Mouse (Mus musculus) ES-E14 (cell line): Measurements from ENCODE around the gene Gdf7. TPM values are rescaled to one million over a fixed set of nuclear protein-coding genes. Genes with fewer than 3 reads are reported as not detected.

Experiments
- DNase-seq: peaks from one replicate; pipeline ENCODE4 v3.0.0-alpha.2; 2013; ENCODE audit warnings: low read depth, low spot score
- H3K27ac ChIP-seq: 2 replicates; pipeline ENCODE4 v1.5.1; 2012; ENCODE audit warnings: low read depth, mild to moderate bottlenecking, low read length, moderate library complexity, mixed read lengths; ENCODE audit not compliant: poor library complexity, insufficient read depth, severe bottlenecking
- H3K36me3 ChIP-seq: 2 replicates; pipeline ENCODE4 v1.6.1; 2012; ENCODE audit warnings: mild to moderate bottlenecking, low read length, moderate library complexity, mixed read lengths; ENCODE audit not compliant: control insufficient read depth, poor library complexity, insufficient read depth, severe bottlenecking
- H3K4me1 ChIP-seq, 2 experiments: fragments of 150-350 bp in 1 of 2; sonication (generic) in 1 of 2; 2 replicates each; pipeline ENCODE4 v1.6.1; 2012; ENCODE audit warnings: low read length in 2 of 2, mild to moderate bottlenecking in 1 of 2, mixed read lengths in 1 of 2; ENCODE audit not compliant: control insufficient read depth in 2 of 2, insufficient read depth in 2 of 2, poor library complexity in 1 of 2
- H3K4me3 ChIP-seq, 2 experiments: fragments of 150-350 bp in 1 of 2; sonication (generic) in 1 of 2; 2 replicates each; pipeline ENCODE4 v1.5.1; 2012; ENCODE audit warnings: low read length in 2 of 2, low read depth in 1 of 2, mild to moderate bottlenecking in 1 of 2, mixed read lengths in 1 of 2; ENCODE audit not compliant: insufficient read depth in 1 of 2, poor library complexity in 1 of 2, severe bottlenecking in 1 of 2
- H3K9ac ChIP-seq: 2 replicates; pipeline ENCODE4 v1.6.1; 2012; ENCODE audit warnings: low read depth, mild to moderate bottlenecking, low read length, mixed read lengths; ENCODE audit not compliant: poor library complexity, insufficient read depth, severe bottlenecking
- H3K9me3 ChIP-seq: fragments of 150-350 bp; sonication (generic); 2 replicates; pipeline ENCODE4 v1.6.1; 2012; ENCODE audit warnings: low read depth, mild to moderate bottlenecking, low read length; ENCODE audit not compliant: control insufficient read depth, insufficient read depth
- CHD2 ChIP-seq: IDR thresholded peaks from 2 replicates; pipeline ENCODE4 v1.6.1; 2014; ENCODE audit warnings: mild to moderate bottlenecking, low read depth, low read length, inconsistent platforms
- HCFC1 ChIP-seq: IDR thresholded peaks from 2 replicates; pipeline ENCODE4 v1.6.1; 2012; ENCODE audit warnings: low read length, inconsistent platforms, borderline replicate concordance; ENCODE audit not compliant: insufficient read depth
- MAFK ChIP-seq: IDR thresholded peaks from 2 replicates; pipeline ENCODE4 v1.6.1; 2014; ENCODE audit warnings: mild to moderate bottlenecking, low read depth, low read length, inconsistent platforms; ENCODE audit not compliant: insufficient read depth
- ZC3H11A ChIP-seq: IDR thresholded peaks from 2 replicates; pipeline ENCODE4 v1.6.1; 2012; ENCODE audit warnings: low read depth, mild to moderate bottlenecking, inconsistent platforms, low read length, borderline replicate concordance
- ZNF384 ChIP-seq: IDR thresholded peaks from 2 replicates; pipeline ENCODE4 v1.6.1; 2012; ENCODE audit warnings: low read depth, low read length, inconsistent platforms
- in situ Hi-C, 2 experiments: fragments of 600-800 bp; cut with MboI; formaldehyde crosslinking; loops; one replicate each; pipeline ENCODE4 v1.15.1; 2025; ENCODE audit warnings: low sequenced_read_pairs in 2 of 2, inconsistent platforms in 1 of 2; ENCODE audit not compliant: unreplicated experiment in 2 of 2
- total RNA-seq: library from RNA; depleted of rRNA; stranded (reverse); fragments of 300-350 nt; gene quantifications from 2 replicates; pipeline ENCODE4 v1.2.3, GENCODE M21; 2012

Gdf7 gene
- total RNA-seq, 1 experiment, result 0.71 TPM

DNA sequence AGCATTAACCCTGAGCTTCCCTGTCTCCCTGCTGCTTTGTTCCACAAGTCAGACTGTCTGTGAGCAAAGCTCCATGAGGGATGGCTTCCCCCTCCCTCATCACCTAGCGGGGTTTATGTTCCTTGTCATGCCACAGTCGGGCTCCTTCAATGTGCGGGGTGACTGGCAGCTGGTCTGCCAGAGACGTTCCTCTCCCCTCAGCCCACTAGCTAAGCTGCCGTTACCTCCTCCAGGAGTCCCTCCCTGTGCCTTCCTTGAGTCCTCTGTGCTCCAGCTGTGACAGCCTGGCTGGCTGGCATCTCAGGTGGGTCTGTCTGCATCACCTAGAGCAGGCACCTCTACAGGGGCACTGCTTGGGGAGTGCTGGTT, 30.4 kb upstream of the Gdf7 start:
- Histone ChIP-seq H3K9ac (no peak overlapping the region), H3K36me3 (peaks cover 39% of the 10 kb centered on the region; the same call in 1 of the 2 replicates), H3K4me3 (no peak overlapping the region), H3K4me1 (no peaks in the 10 kb centered on the region), H3K9me3 (no peaks in the 10 kb centered on the region), H3K27ac (no peak overlapping the region)
- DNase-seq, result no peak
- in situ Hi-C loops, result no loop called here
- TF ChIP-seq ZNF384, result no peak
- no peak for TF ChIP-seq HCFC1
- no peak for TF ChIP-seq MAFK
- no peak for TF ChIP-seq CHD2
- no peak for TF ChIP-seq ZC3H11A

DNA sequence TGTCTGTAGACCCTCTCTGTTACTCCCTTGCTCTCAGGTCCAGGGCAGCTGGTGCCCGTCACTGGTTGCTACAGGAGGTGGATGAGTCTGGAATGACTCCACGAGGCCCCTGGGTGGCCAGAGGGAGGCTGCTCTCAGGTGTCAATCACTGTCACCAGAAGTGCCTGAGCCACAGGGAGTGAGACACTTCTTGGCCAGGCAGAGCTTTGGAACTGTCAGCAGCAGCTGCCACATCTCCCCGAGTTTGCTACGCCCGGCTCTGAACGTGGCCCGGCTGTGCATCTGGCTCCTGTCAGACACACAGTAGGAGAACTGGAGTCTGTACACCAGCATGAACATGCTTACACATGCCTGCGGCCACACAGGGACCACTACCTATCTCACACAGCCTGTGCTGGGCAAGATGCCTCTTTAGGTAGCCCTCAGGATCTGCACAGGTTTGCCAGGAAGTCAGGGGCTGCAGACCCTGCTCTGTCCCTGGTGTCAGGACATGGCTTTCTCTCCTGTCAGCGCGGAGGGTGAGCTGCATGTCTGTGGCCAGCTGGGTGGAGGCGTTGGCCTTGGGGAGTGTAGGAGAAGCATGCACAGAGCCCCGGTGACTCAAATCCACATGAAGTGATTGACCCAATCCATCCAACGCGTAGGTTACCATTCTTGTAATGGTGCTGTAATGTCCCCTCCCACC, 29.9 kb upstream of the Gdf7 start:
- no peaks in the 10 kb centered on the region for H3K9me3 ChIP-seq
- no peaks in the 10 kb centered on the region for H3K4me1 ChIP-seq
- H3K36me3 ChIP-seq, result peaks cover 37% of the 10 kb centered on the region; the same call in 1 of the 2 replicates
- TF ChIP-seq CHD2, result no peak
- no peak for TF ChIP-seq ZC3H11A
- no peak overlapping the region for H3K4me3 ChIP-seq
- in situ Hi-C loops, result no loop called here
- H3K27ac ChIP-seq, result peak overlapping the region; percentile 37; the same call in 1 of the 2 replicates
- no peak overlapping the region for H3K9ac ChIP-seq
- no peak for DNase-seq

DNA sequence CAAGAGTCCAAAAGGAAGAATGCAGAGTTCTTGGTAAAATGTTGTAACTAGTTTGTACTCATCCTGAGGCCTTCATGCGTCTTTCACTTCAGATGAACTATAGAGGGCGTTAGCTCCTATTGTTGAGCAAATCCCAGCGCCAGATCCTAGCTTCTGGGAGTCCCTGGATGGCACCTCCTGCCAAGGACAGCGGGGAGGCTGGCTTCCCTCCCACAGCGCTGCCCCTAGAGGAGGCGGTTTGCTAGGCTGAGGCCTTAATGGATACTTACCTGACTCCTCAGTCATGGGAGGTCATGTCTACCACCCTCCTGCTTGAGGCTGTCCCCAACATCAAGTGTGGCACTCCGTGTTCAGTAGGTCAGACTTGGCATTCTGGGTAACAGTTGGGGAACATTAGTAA, 27.5 kb upstream of the Gdf7 start:
- TF ChIP-seq HCFC1 (no peak), ZC3H11A (no peak), ZNF384 (no peak), MAFK (no peak)
- Histone ChIP-seq H3K9me3 (no peaks in the 10 kb centered on the region), H3K9ac (no peak overlapping the region), H3K36me3 (peaks cover 38% of the 10 kb centered on the region; the same call in 1 of the 2 replicates), H3K4me3 (no peak overlapping the region), H3K27ac (no peak overlapping the region), H3K4me1 (peaks cover 0 to 7% of the 10 kb centered on the region in 2 experiments; a peak in 1 of 4 replicates)
- no peak for DNase-seq
- in situ Hi-C loops, result loop anchor here in 1 of 2 experiments (10.0 kb wide), 1 partner anchor 186 kb away; no protein-coding TSS in a partner anchor

- DNase-seq, result no peak
- H3K27ac ChIP-seq, result no peak overlapping the region
- H3K36me3 ChIP-seq, result peaks cover 40% of the 10 kb centered on the region; the same call in 1 of the 2 replicates
- no peak overlapping the region for H3K4me3 ChIP-seq
- H3K9ac ChIP-seq, result no peak overlapping the region
- TF ChIP-seq ZNF384, result no peak
- TF ChIP-seq HCFC1, result no peak
- no peak for TF ChIP-seq MAFK
- no peak for TF ChIP-seq ZC3H11A
- TF ChIP-seq CHD2, result no peak
- peaks cover 0 to 11% of the 10 kb centered on the region in 2 experiments; a peak in 1 of 4 replicates for H3K4me1 ChIP-seq
- in situ Hi-C loops, result loop anchor here in 1 of 2 experiments (10.0 kb wide), 1 partner anchor 187 kb away; no protein-coding TSS in a partner anchor
- H3K9me3 ChIP-seq, result no peaks in the 10 kb centered on the region
Measured at GRCm38 (mm10) chr12:8327675-8328053, 25.9 kb upstream of the Gdf7 start.
